Mouse (Mus musculus): ENCODE data around the gene Kng2. TPM values are rescaled to one million over a fixed set of nuclear protein-coding genes. Genes with fewer than 3 reads are reported as not detected.
"Not testable (repeated sequence)": the region's sequence is repeated elsewhere in the genome, so short reads cannot be mapped to it uniquely, and the experiment has no call there.

Gene Kng2
- not detected in 2 replicates for polyA plus RNA-seq (2015; fragmentation: Nextera tagmentation; extraction: Ambion mirVana)

DNA sequence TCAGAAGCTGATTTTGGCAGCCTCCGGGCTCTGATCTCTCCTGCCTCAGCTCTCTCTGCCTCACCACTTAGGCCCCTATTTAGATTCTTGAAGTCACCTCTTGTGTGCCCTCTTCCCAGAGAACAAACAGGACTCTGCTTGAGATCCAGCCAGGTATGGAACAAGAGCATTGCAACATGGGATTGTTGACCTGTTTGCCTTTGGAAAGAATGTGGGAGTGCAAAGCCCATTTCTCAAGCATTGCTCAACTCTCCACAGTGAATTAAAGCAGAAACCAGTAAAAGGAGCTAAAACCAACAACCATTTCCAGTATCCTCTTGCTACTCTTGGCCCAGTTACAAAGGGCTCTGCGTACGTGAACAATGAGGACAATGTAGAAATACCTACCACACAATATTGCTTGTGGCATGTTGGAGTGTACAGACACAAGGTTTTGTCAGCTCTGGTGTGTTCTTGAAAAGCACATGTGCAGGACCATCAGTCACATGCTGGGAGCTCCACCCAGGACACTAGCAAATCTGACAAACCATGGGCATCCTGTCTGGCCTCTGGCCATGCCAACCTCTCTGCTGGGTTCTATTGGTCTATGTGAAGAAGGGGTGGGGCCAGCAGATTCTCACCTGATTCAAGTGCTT is at the start of gene Kng2:
TSS of gene Kng2 (minus strand) at position 517 of the 635 bp plus-strand sequence.
- not testable (repeated sequence) for H3K9me3 ChIP-seq; H3K4me2 ChIP-seq (replicated peaks); ATAC-seq (replicated peaks); H3K36me3 ChIP-seq; H3K4me3 ChIP-seq; H3K4me1 ChIP-seq; H3K9ac ChIP-seq (replicated peaks); H3K27me3 ChIP-seq; H3K27ac ChIP-seq (replicated peaks)
- WGBS = 88% methylated on average over 3 of the region's 3 CpGs

DNA sequence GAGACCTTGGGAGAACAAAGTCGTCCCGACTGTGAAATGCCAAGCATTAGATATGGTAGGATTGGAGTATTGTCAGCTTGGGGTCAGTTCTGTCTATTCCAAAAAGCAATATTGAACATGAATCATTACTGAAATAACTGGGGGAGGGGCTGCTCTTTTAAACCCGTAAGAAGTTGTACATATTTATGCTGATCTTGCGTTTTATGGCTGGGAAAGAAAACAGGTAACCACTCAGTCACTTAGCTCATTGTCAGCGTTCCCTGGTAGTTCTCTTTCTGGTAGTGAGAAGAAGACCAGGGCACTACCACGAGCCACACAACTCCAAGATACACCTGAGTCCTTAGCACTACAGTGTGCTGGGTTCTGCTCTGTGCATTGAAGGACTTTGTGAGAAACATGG is 48.2 kb upstream of the Kng2 start:
- H3K27me3 ChIP-seq; H3K9me3 ChIP-seq; H3K4me1 ChIP-seq; H3K27ac ChIP-seq (replicated peaks); H3K4me3 ChIP-seq; H3K4me2 ChIP-seq (replicated peaks); ATAC-seq (replicated peaks); H3K9ac ChIP-seq (replicated peaks); H3K36me3 ChIP-seq: not testable (repeated sequence)
- WGBS = 87% methylated on average over 6 of the region's 6 CpGs

DNA sequence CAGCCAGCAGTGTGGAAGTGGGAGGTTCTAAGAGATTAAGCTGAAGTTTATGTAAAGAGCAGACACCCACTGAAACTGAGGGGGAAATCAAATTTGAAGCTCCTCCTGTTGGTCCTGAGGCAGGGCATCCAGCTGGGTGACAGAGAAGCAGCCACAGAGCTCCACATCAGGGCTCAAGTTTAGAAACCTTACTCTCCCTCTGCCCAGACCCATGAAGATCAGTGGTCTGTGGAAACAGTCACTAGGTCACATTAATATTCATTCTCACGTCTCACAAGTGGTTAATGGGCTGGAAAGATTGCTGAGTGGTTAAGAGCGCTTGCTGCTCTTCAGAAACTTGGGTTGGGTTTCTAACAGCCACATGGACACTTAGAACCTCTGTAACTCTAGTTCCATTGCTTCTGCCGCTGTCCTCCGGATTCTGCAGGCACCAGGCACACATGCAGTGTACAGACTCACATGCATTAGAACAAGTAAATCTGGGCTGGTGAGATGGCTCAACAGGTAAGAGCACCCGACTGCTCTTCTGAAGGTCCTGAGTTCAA is 31.6 kb upstream of the Kng2 start:
- 82% methylated on average over 5 of the region's 5 CpGs for WGBS
- not testable (repeated sequence) for H3K36me3 ChIP-seq; H3K9ac ChIP-seq (replicated peaks); H3K27me3 ChIP-seq; H3K4me1 ChIP-seq; H3K4me3 ChIP-seq; H3K27ac ChIP-seq (replicated peaks); H3K4me2 ChIP-seq (replicated peaks); H3K9me3 ChIP-seq; ATAC-seq (replicated peaks)

DNA sequence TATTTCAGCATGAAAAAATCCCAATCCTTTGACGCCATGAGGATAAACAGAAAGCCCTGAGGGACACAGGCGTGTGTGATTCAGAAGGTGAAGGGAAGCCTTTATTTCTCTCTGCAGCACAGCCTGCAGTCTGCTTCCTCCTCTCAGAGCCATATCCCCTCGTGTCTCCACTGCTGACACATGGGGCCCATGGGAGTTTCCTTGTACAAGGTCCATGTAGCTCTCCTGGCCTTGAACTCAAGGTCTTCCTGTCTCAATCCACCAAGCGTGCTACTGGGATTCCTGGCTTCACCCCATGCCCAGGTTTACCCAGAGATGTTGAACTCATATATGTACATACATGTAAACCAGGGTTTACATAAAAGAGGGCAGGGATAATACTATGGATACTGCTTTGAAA is 30.3 kb upstream of the Kng2 start:
- not testable (repeated sequence) for H3K36me3 ChIP-seq; H3K9me3 ChIP-seq; H3K27me3 ChIP-seq; H3K4me1 ChIP-seq; H3K9ac ChIP-seq (replicated peaks); ATAC-seq (replicated peaks); H3K4me2 ChIP-seq (replicated peaks); H3K27ac ChIP-seq (replicated peaks); H3K4me3 ChIP-seq
- 71% methylated on average over 4 of the region's 4 CpGs for WGBS

DNA sequence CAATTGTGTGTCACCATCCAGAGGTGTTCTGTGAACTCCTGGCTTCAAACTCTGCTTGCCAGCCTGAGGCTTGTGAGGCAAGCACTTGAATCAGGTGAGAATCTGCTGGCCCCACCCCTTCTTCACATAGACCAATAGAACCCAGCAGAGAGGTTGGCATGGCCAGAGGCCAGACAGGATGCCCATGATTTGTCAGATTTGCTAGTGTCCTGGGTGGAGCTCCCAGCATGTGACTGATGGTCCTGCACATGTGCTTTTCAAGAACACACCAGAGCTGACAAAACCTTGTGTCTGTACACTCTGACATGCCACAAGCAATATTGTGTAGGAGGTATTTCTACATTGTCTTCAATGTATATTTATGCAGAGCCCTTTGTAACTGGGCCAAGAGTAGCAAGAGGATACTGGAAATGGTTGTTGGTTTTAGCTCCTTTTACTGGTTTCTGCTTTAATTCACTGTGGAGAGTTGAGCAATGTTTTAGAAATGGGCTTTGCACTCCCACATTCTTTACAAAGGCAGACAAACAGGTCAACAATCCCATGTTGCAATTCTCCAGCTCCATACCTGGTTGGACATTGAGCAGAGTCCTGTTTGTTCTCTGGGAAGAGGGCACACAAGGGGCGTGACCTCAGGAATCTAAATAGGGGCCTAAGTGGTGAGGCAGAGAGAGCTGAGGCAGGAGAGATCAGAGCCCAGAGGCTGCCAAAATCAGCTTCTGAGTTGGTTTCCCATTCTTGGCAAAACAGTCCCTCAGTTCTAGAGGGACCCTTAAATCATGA is 28.6 kb upstream of the Kng2 start, which contains the start of gene Kng1:
TSS of gene Kng1 (plus strand) at position 198 of the 780 bp plus-strand sequence.
- H3K9ac ChIP-seq (replicated peaks); ATAC-seq (replicated peaks); H3K9me3 ChIP-seq; H3K27me3 ChIP-seq; H3K4me2 ChIP-seq (replicated peaks); H3K4me3 ChIP-seq; H3K36me3 ChIP-seq; H3K4me1 ChIP-seq; H3K27ac ChIP-seq (replicated peaks): not testable (repeated sequence)
- 82% methylated on average over 1 of the region's 1 CpGs for WGBS

DNA sequence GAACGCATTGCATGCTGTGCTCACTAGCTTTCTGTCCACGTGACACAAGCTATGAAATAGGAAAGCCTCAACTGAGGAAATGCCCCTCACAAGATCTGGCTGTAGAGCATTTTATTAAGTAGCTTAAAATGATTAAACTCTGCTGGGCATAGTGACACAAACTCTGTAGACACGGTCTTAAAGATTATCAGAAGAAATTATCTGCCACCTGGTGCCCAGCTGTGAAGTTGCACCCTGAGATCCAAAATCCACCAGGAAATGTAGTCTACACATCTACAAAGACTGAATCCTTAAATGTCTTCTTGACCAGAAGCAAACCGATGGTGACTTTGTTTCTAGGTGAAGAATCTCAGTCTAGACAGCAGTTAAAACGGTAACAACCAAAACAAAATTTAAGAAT is 17.0 kb upstream of the Kng2 start:
- 69% methylated on average over 5 of the region's 5 CpGs for WGBS
- ATAC-seq (replicated peaks) = no peak

DNA sequence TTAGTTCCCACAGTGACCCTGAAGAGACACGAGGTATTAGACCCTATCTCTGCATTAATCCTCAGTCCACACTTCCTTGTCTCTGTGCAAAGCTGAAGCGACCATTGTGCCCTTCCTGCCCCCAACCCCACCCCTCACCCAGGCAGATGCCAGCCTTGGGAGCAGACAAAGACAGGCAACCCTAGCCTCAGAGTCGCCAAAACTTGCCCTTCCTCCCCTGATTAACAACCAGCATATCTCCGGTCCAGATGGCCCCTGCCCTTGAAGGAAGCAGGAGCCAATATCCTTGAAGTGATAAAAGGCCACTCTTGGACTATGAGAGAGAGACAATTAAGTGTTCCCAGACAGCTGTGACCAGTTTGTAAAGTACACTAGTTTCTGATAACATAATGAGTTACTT is 11.6 kb upstream of the Kng2 start:
- H3K4me2 ChIP-seq (replicated peaks) = no peak overlapping the region
- H3K4me3 ChIP-seq = no peak overlapping the region
- H3K4me1 ChIP-seq = no peaks in the 10 kb centered on the region
- 60% methylated on average over 4 of the region's 4 CpGs for WGBS
- no peaks in the 10 kb centered on the region for H3K27me3 ChIP-seq
- no peak overlapping the region for H3K27ac ChIP-seq (replicated peaks)
- no peak overlapping the region for H3K9ac ChIP-seq (replicated peaks)
- ATAC-seq (replicated peaks) = no peak
- no peaks in the 10 kb centered on the region for H3K9me3 ChIP-seq
- no peaks in the 10 kb centered on the region for H3K36me3 ChIP-seq

More for the DNA sequence above, 17.0 kb upstream of the Kng2 start:
- Histone ChIP-seq H3K27me3 (no peaks in the 10 kb centered on the region), H3K9me3 (no peaks in the 10 kb centered on the region), H3K4me1 (no peaks in the 10 kb centered on the region), H3K27ac (replicated peaks) (no peak overlapping the region), H3K36me3 (no peaks in the 10 kb centered on the region), H3K4me3 (no peak overlapping the region), H3K9ac (replicated peaks) (no peak overlapping the region), H3K4me2 (replicated peaks) (no peak overlapping the region)

- no peaks in the 10 kb centered on the region for H3K36me3 ChIP-seq
- H3K4me1 ChIP-seq = no peaks in the 10 kb centered on the region
- H3K27me3 ChIP-seq = no peaks in the 10 kb centered on the region
- H3K9ac ChIP-seq (replicated peaks) = no peak overlapping the region
- no peak for ATAC-seq (replicated peaks)
- no peaks in the 10 kb centered on the region for H3K9me3 ChIP-seq
- no peak overlapping the region for H3K4me3 ChIP-seq
- WGBS = 76% methylated on average over 4 of the region's 4 CpGs
- no peak overlapping the region for H3K4me2 ChIP-seq (replicated peaks)
- H3K27ac ChIP-seq (replicated peaks) = no peak overlapping the region
These were observed 10.0 kb upstream of the Kng2 start for GRCm38 (mm10) chr16:23039281-23039680.

DNA sequence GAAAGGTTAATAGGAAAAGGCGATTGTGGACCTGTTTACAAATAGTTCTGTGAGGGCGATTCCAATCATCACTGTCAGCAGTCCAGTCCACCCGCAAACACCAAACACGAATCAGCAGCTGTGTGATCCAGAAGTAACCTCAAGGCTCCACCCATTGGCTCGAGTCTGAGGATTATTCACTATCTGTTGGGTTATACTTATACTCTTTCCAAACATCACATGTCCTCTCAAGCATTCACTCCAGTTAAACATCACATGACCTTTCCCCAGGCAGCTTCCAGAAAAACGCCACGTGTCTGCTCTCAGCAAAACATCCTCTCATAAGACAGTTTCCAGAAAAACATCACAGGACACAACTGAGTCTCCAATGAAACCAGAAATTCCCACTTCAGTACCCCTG is 8.5 kb upstream of the Kng2 start:
- H3K9ac ChIP-seq (replicated peaks) = no peak overlapping the region
- H3K36me3 ChIP-seq = no peaks in the 10 kb centered on the region
- H3K4me1 ChIP-seq = no peaks in the 10 kb centered on the region
- H3K9me3 ChIP-seq = no peaks in the 10 kb centered on the region
- 88% methylated on average over 7 of the region's 7 CpGs for WGBS
- no peak overlapping the region for H3K27ac ChIP-seq (replicated peaks)
- no peaks in the 10 kb centered on the region for H3K27me3 ChIP-seq
- H3K4me2 ChIP-seq (replicated peaks) = no peak overlapping the region
- no peak overlapping the region for H3K4me3 ChIP-seq
- no peak for ATAC-seq (replicated peaks)

DNA sequence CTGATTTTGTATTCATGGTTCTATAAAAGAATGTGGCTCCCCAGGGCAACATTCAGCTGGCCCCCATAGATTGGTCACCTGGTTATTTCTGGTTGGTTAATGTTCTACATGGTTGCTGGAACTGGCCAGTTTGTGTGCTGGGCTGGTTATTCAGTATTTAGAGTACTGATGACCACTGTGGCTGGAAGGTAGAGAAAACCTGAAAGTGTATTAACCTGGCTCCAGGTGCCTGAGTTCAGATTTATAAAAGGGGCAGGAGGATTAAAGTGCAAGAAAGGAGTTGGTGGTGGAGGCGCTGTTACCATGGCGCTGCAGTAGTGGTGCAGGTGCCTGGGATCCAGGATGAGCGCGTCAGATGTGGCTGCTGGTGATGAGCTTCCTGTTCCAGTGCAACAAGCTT is 4.4 kb upstream of the Kng2 start:
- WGBS = 93% methylated on average over 4 of the region's 4 CpGs
- Histone ChIP-seq H3K27me3 (no peaks in the 10 kb centered on the region), H3K36me3 (no peaks in the 10 kb centered on the region), H3K9ac (replicated peaks) (no peak overlapping the region), H3K9me3 (no peaks in the 10 kb centered on the region), H3K4me1 (no peaks in the 10 kb centered on the region), H3K27ac (replicated peaks) (no peak overlapping the region), H3K4me2 (replicated peaks) (no peak overlapping the region), H3K4me3 (no peak overlapping the region)
- ATAC-seq (replicated peaks) = no peak

GRCm38 (mm10) chr16:23030673-23031435 is 1.6 kb upstream of the Kng2 start:
- WGBS = 91% methylated on average over 5 of the region's 5 CpGs
- H3K4me1 ChIP-seq = no peaks in the 10 kb centered on the region
- no peak overlapping the region for H3K4me3 ChIP-seq
- H3K9ac ChIP-seq (replicated peaks) = no peak overlapping the region
- H3K27ac ChIP-seq (replicated peaks) = no peak overlapping the region
- ATAC-seq (replicated peaks) = no peak
- no peaks in the 10 kb centered on the region for H3K9me3 ChIP-seq
- no peak overlapping the region for H3K4me2 ChIP-seq (replicated peaks)
- no peaks in the 10 kb centered on the region for H3K27me3 ChIP-seq
- no peaks in the 10 kb centered on the region for H3K36me3 ChIP-seq

- not testable (repeated sequence) for H3K9ac ChIP-seq (replicated peaks); ATAC-seq (replicated peaks); H3K36me3 ChIP-seq; H3K4me1 ChIP-seq; H3K4me2 ChIP-seq (replicated peaks); H3K9me3 ChIP-seq; H3K27me3 ChIP-seq; H3K4me3 ChIP-seq; H3K27ac ChIP-seq (replicated peaks)
- 44% methylated on average over 3 of the region's 3 CpGs for WGBS
These were observed 1.9 kb downstream of the Kng2 start for GRCm38 (mm10) chr16:23027341-23027740.
